Mouse (Mus musculus): ENCODE results near the gene Rgs19.

- TF ChIP-seq CTCF (IDR thresholded peaks at IDR 0.05; ENCODE audit: control insufficient read depth, insufficient read depth, insufficient replicate concordance, low read depth, low read length): no peak
- TF ChIP-seq POLR2A (IDR thresholded peaks at IDR 0.05; ENCODE audit: control insufficient read depth, low read depth, low read length): no peak
These were observed 30.5 kb downstream of the Rgs19 start for GRCm38 (mm10) chr2:181663298-181663630.

All from testis, adult 2 months (tissue).